Mouse (Mus musculus): Measurements from ENCODE around the gene Cmpk1.

- TF ChIP-seq CTCF (IDR thresholded peaks at IDR 0.05; ENCODE audit: control insufficient read depth, insufficient read depth, insufficient read length), result no peak
- no peak for TF ChIP-seq USF1 (IDR thresholded peaks at IDR 0.05; ENCODE audit: low read depth)
- no peak for TF ChIP-seq MAX (IDR thresholded peaks at IDR 0.05)
- TF ChIP-seq MYOD1 (IDR thresholded peaks at IDR 0.05; ENCODE audit: control insufficient read depth, insufficient read length, low read depth), result no peak
- no peak for TF ChIP-seq FOSL1 (IDR thresholded peaks at IDR 0.05; ENCODE audit: insufficient read depth, low read length, poor library complexity, severe bottlenecking)
- no peak for TF ChIP-seq MYOG (IDR thresholded peaks at IDR 0.05; ENCODE audit: control insufficient read depth, extremely low read depth, insufficient read length)
- TF ChIP-seq CEBPB (IDR thresholded peaks at IDR 0.05; ENCODE audit: low read depth), result no peak
These were observed 48.8 kb downstream of the Cmpk1 start for GRCm38 (mm10) chr4:114938248-114938647.

All from C2C12 (cell line).